Mouse (Mus musculus): ENCODE results near the gene Gls. TPM values are rescaled to one million over a fixed set of nuclear protein-coding genes. Genes with fewer than 3 reads are reported as not detected.

The Gls gene
- polyA plus RNA-seq (2017; shearing (Covaris generic)): 100 to 1,000 TPM; 160 to 205 TPM

DNA sequence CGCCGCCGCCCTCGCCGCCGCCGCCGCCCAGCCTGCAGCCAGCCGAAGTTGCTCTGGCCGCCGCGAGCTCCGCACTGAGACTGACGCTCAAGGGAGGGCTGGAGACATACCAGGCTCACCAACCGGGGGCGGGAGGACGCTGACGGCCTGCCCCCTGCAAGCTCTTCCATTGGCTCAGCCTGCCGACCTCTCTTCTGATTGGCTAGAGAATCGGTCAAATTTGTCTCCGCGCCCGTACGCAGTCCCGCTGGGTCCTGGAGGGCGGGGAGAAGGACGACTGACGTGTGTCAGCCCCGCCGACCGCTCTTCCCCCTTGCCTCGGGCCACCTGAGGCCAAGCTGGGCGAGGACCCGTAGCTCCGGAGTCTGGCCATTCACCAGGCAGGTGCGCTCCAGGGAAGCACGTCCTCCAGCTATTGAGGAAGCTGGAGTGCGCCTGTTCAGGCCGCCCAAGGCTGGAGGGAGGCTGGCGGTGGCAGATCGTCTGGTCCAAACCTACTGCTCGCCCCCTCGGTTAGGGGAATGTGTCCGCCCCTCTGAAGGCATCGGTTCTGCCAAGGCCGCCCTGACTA is at the start of gene Gls:
Gene Gls, minus strand, starts transcription at position 90 of the 571 bp plus-strand sequence.

GRCm38 (mm10) chr1:52118860-52119591 is 114.0 kb downstream of the Gls start, which contains the start of gene Stat1:
TSS of gene Stat1 (plus strand) at chr1:52119440.

Other genes with a start within 250 kb of the Gls start
- gene Stat4, start 246.1 kb downstream of the Gls start, polyA plus RNA-seq (2017; shearing (Covaris generic)): 100 to 1,000 TPM; 138 to 159 TPM
- 100 to 1,000 TPM; 705 to 917 TPM for gene Stat1, start 113.8 kb downstream of the Gls start, polyA plus RNA-seq (2017; shearing (Covaris generic))